Mouse (Mus musculus): ENCODE measurements at regions not wholly inside any gene's neighbourhood (a gene's known extent, or its start where the extent isn't known, plus 50 kb on each side); places are given as distances from the start of the nearest gene placed in this dataset.

GRCm38 (mm10) chr3:60707139-60707538 is 234.5 kb downstream of the Mbnl1 start:
- TF ChIP-seq POLR2A (IDR thresholded peaks at IDR 0.05; ENCODE audit: borderline replicate concordance, low read depth, low read length) (no peak), CTCF (IDR thresholded peaks at IDR 0.05; ENCODE audit: low read depth, low read length) (no peak)

Measured in bone marrow macrophage, adult 2 months (primary cell).